Mouse (Mus musculus): Measurements from ENCODE around the gene Pzp.

- TF ChIP-seq POLR2A (IDR thresholded peaks at IDR 0.05; ENCODE audit: insufficient read depth, low read depth, low read length) (no peak), CTCF (IDR thresholded peaks at IDR 0.05) (no peak; the same call in none of the 2 replicates), EP300 (IDR thresholded peaks at IDR 0.05; ENCODE audit: insufficient read depth, low read depth, low read length) (peak; percentile 92)
These were observed 46.8 kb downstream of the Pzp start for GRCm38 (mm10) chr6:128479463-128480454.
